21 mouse cellular contexts compared by ENCODE assay signal in genomic region chr6:31931116-31931515, GRCm38 (mm10).
A peak's percentile ranks its signal among the peaks of the same experiment; 100 is the strongest.
DNase-seq lines count a peak whose midpoint lies in the region; ATAC-seq lines count a peak whose summit lies in the region.
"Had no signal": no experiment of that assay in that cellular context is flagged by ENCODE, and none has a peak within 500 bp of the region (broad histone marks: within the 10 kb centered on the region; RNA-seq: fewer than 3 reads in every experiment).

No protein-coding gene starts in this region.

- H3K4me1 ChIP-seq in liver, embryonic 12.5 days, result no peaks in the 10 kb centered on the region
- H3K4me1 ChIP-seq: heart, embryonic 15.5 days had no signal

- DNase-seq in heart, adult 11 months, result peak; percentile 53
- no peak for DNase-seq in heart, postnatal 14 days
- peak; percentile 2 for DNase-seq in layer of hippocampus, postnatal 25 days (ENCODE audit: extremely low spot score in 1 of 2, low spot score in 1 of 2)
- DNase-seq in layer of hippocampus, adult 9-10 months (ENCODE audit: low spot score), result no peak
- DNase-seq in adrenal gland, adult 8-10 months, result peak; percentile 47
- peak; percentile 37 for DNase-seq in adrenal gland, postnatal 14 days
- DNase-seq: cerebellum, adult 18-20 months; cerebellum, adult 9-11 months; cerebellum, postnatal 36 days; gastrocnemius, postnatal 10 days; heart, adult 2 months had no signal

- no peaks in the 10 kb centered on the region for H3K9me3 ChIP-seq in liver, embryonic 12.5 days (replicated peaks)
- H3K9me3 ChIP-seq: embryonic facial prominence, embryonic 13.5 days; forebrain, embryonic 12.5 days; heart, embryonic 15.5 days; hindbrain, embryonic 10.5 days had no signal

- H3K36me3 ChIP-seq in liver, embryonic 12.5 days, result no peaks in the 10 kb centered on the region
- H3K36me3 ChIP-seq: embryonic facial prominence, embryonic 13.5 days; forebrain, embryonic 12.5 days; heart, embryonic 15.5 days; hindbrain, embryonic 10.5 days had no signal

- WGBS in liver, embryonic 12.5 days (ENCODE audit: insufficient replicate concordance), result 71% methylated on average over 6 of the region's 6 CpGs

- intact Hi-C loops in heart, postnatal 14 days (cut with DNase I), result no loop called here

- no peak overlapping the region for H3K27ac ChIP-seq in liver, embryonic 12.5 days
- H3K27ac ChIP-seq: embryonic facial prominence, embryonic 13.5 days; forebrain, embryonic 12.5 days; heart, adult 2 months; heart, embryonic 15.5 days; hindbrain, embryonic 10.5 days; hindbrain, embryonic 14.5 days had no signal

- ATAC-seq in liver, embryonic 12.5 days, result no peak
- ATAC-seq: activated CD4-positive, CD25-positive, alpha-beta regulatory T cell, adult 4 months; forebrain, embryonic 16.5 days; Patski had no signal

- no peak overlapping the region for H3K4me3 ChIP-seq in liver, embryonic 12.5 days
- H3K4me3 ChIP-seq: embryonic facial prominence, embryonic 13.5 days; forebrain, embryonic 12.5 days; heart, adult 2 months; heart, embryonic 15.5 days; hindbrain, embryonic 10.5 days had no signal

- H3K9ac ChIP-seq in liver, embryonic 12.5 days, result no peak overlapping the region
- H3K9ac ChIP-seq: embryonic facial prominence, embryonic 13.5 days; forebrain, embryonic 12.5 days; heart, embryonic 15.5 days; hindbrain, embryonic 14.5 days had no signal

- H3K27me3 ChIP-seq in liver, embryonic 12.5 days (replicated peaks), result no peaks in the 10 kb centered on the region
- H3K27me3 ChIP-seq: embryonic facial prominence, embryonic 13.5 days; forebrain, embryonic 12.5 days; heart, embryonic 15.5 days; Patski had no signal

- H3K4me2 ChIP-seq in liver, embryonic 12.5 days, result no peak overlapping the region
- H3K4me2 ChIP-seq: embryonic facial prominence, embryonic 13.5 days; forebrain, embryonic 12.5 days; heart, embryonic 11.5 days; heart, embryonic 15.5 days; hindbrain, embryonic 14.5 days had no signal

Comparison
In these comparisons a context has a peak if more than half of its experiments do, and no peak if none do; other contexts are left out.
1. DNase-seq: peak in heart, adult 11 months (single experiment), layer of hippocampus, postnatal 25 days (2 of 2), adrenal gland, adult 8-10 months (single experiment) and adrenal gland, postnatal 14 days (single experiment); none in heart, postnatal 14 days (0 of 2) and layer of hippocampus, adult 9-10 months (single experiment).